Mouse (Mus musculus) macrophage (primary cell): ENCODE results near the gene Gpr87. TPM values are rescaled to one million over a fixed set of nuclear protein-coding genes. Genes with fewer than 3 reads are reported as not detected.
A peak's percentile ranks its signal among the peaks of the same experiment; 100 is the strongest.

Experiments used
- H3K27ac ChIP-seq: fragments of 350-480 bp; formaldehyde crosslinking; 2 replicates; pipeline ENCODE4 v1.9.0; 2021
- H3K36me3 ChIP-seq: fragments of 350-480 bp; formaldehyde crosslinking; 2 replicates; pipeline ENCODE4 v1.9.0; 2021; ENCODE audit errors: inconsistent target
- H3K4me3 ChIP-seq: fragments of 350-480 bp; formaldehyde crosslinking; 2 replicates; pipeline ENCODE4 v1.9.0; 2021; ENCODE audit errors: inconsistent target
- H3K79me2 ChIP-seq: fragments of 350-480 bp; formaldehyde crosslinking; 2 replicates; pipeline ENCODE4 v1.9.0; 2021; ENCODE audit errors: inconsistent target
- WGBS: methylation state at CpG from one replicate; pipeline ENCODE4 v1.1.7; 2026; ENCODE audit warnings: inconsistent platforms; ENCODE audit not compliant: missing documents; 5-methylcytosine and 5-hydroxymethylcytosine counted together
- polyA plus RNA-seq: library from polyadenylated mRNA; stranded (reverse); fragments of 250-400 nt; gene quantifications from 3 replicates; pipeline ENCODE4 v1.2.4, GENCODE M21; 2018; ENCODE audit warnings: inconsistent platforms
- total RNA-seq, 78 experiments: library from RNA; depleted of rRNA; stranded (reverse); fragments of 250-400 nt; gene quantifications; 1 replicate in 9 of 78; 2 replicates in 24 of 78; 3 replicates in 43 of 78; 4 replicates in 2 of 78; pipeline ENCODE4 v1.2.4; 2018; ENCODE audit warnings: inconsistent platforms in 56 of 78

Gene Gpr87
- total RNA-seq (2018; cell fraction: chromatin; rRNA removed): not detected
- not detected for total RNA-seq (2018; cell fraction: cytosol; rRNA removed)
- total RNA-seq (2018; cell fraction: nucleus; rRNA removed): not detected
- not detected in 3 replicates for polyA plus RNA-seq

GRCm38 (mm10) chr3:59194938-59195337 lies at the start of gene Gpr87:
Gpr87 (minus strand) TSS chr3:59195104.
- no peak within 1 kb of the TSS for H3K27ac ChIP-seq
- 91% methylated on average over 7 of the region's 7 CpGs for WGBS
- no peaks in the 10 kb centered on the region for H3K36me3 ChIP-seq
- H3K79me2 ChIP-seq: no peaks in the 10 kb centered on the region
- H3K4me3 ChIP-seq: no peak within 1 kb of the TSS

GRCm38 (mm10) chr3:59243384-59243783 lies 48.5 kb upstream of the Gpr87 start:
- H3K36me3 ChIP-seq: no peaks in the 10 kb centered on the region
- 95% methylated on average over 6 of the region's 6 CpGs for WGBS
- no peaks in the 10 kb centered on the region for H3K79me2 ChIP-seq
- H3K27ac ChIP-seq: no peak overlapping the region
- H3K4me3 ChIP-seq: no peak overlapping the region

GRCm38 (mm10) chr3:59234878-59235277 lies 40.0 kb upstream of the Gpr87 start:
- no peaks in the 10 kb centered on the region for H3K36me3 ChIP-seq
- H3K4me3 ChIP-seq: no peak overlapping the region
- peak overlapping the region; percentile 7; the same call in 1 of the 2 replicates for H3K27ac ChIP-seq
- WGBS: 14% methylated on average over 5 of the region's 5 CpGs
- no peaks in the 10 kb centered on the region for H3K79me2 ChIP-seq

GRCm38 (mm10) chr3:59230912-59231311 lies 36.0 kb upstream of the Gpr87 start:
- H3K4me3 ChIP-seq: no peak overlapping the region
- no peaks in the 10 kb centered on the region for H3K36me3 ChIP-seq
- 93% methylated on average over 3 of the region's 3 CpGs for WGBS
- no peaks in the 10 kb centered on the region for H3K79me2 ChIP-seq
- H3K27ac ChIP-seq: peak overlapping the region; percentile 91

GRCm38 (mm10) chr3:59228730-59229551 lies 34.0 kb upstream of the Gpr87 start:
- WGBS: 4% methylated on average over 10 of the region's 10 CpGs
- no peak overlapping the region for H3K4me3 ChIP-seq
- H3K79me2 ChIP-seq: no peaks in the 10 kb centered on the region
- H3K27ac ChIP-seq: peak overlapping the region; percentile 91
- H3K36me3 ChIP-seq: no peaks in the 10 kb centered on the region

GRCm38 (mm10) chr3:59227696-59228095 lies 32.8 kb upstream of the Gpr87 start:
- Histone ChIP-seq H3K4me3 (no peak overlapping the region), H3K79me2 (no peaks in the 10 kb centered on the region), H3K27ac (peak overlapping the region; percentile 91), H3K36me3 (no peaks in the 10 kb centered on the region)
- 91% methylated on average over 9 of the region's 9 CpGs for WGBS

GRCm38 (mm10) chr3:59225411-59225810 lies 30.5 kb upstream of the Gpr87 start:
- Histone ChIP-seq H3K27ac (no peak overlapping the region), H3K4me3 (no peak overlapping the region), H3K36me3 (no peaks in the 10 kb centered on the region), H3K79me2 (no peaks in the 10 kb centered on the region)

GRCm38 (mm10) chr3:59222303-59222702 lies 27.4 kb upstream of the Gpr87 start:
- Histone ChIP-seq H3K79me2 (no peaks in the 10 kb centered on the region), H3K27ac (no peak overlapping the region), H3K4me3 (no peak overlapping the region), H3K36me3 (no peaks in the 10 kb centered on the region)
- WGBS: 81% methylated on average over 2 of the region's 2 CpGs

- H3K27ac ChIP-seq: no peak overlapping the region
- no peak overlapping the region for H3K4me3 ChIP-seq
- no peaks in the 10 kb centered on the region for H3K79me2 ChIP-seq
- WGBS: 72% methylated on average over 2 of the region's 2 CpGs
- no peaks in the 10 kb centered on the region for H3K36me3 ChIP-seq
Observed at GRCm38 (mm10) chr3:59219326-59219725, 24.4 kb upstream of the Gpr87 start.

GRCm38 (mm10) chr3:59217211-59217610 lies 22.3 kb upstream of the Gpr87 start:
- Histone ChIP-seq H3K4me3 (no peak overlapping the region), H3K27ac (no peak overlapping the region), H3K36me3 (no peaks in the 10 kb centered on the region), H3K79me2 (no peaks in the 10 kb centered on the region)
- 95% methylated on average over 10 of the region's 10 CpGs for WGBS

- Histone ChIP-seq H3K79me2 (peaks cover 26% of the 10 kb centered on the region; the same call in 1 of the 2 replicates), H3K36me3 (no peaks in the 10 kb centered on the region), H3K4me3 (no peak overlapping the region), H3K27ac (peak overlapping the region; percentile 97)
Observed at GRCm38 (mm10) chr3:59212404-59212803, 17.5 kb upstream of the Gpr87 start.

GRCm38 (mm10) chr3:59211784-59212183 lies 16.9 kb upstream of the Gpr87 start:
- Histone ChIP-seq H3K79me2 (peaks cover 26% of the 10 kb centered on the region; the same call in 1 of the 2 replicates), H3K27ac (peak overlapping the region; percentile 97), H3K36me3 (no peaks in the 10 kb centered on the region), H3K4me3 (no peak overlapping the region)
- 5% methylated on average over 8 of the region's 8 CpGs for WGBS

GRCm38 (mm10) chr3:59210727-59211126 lies 15.8 kb upstream of the Gpr87 start, which contains the start of gene P2ry13:
P2ry13 (minus strand) TSS chr3:59210882.
- peaks cover 26% of the 10 kb centered on the region; the same call in 1 of the 2 replicates for H3K79me2 ChIP-seq
- peak within 1 kb of the TSS; percentile 97 for H3K27ac ChIP-seq
- no peaks in the 10 kb centered on the region for H3K36me3 ChIP-seq
- 0% methylated on average over 6 of the region's 6 CpGs for WGBS
- peak within 1 kb of the TSS; percentile 20 for H3K4me3 ChIP-seq

- Histone ChIP-seq H3K79me2 (peaks cover 26% of the 10 kb centered on the region; the same call in 1 of the 2 replicates), H3K36me3 (no peaks in the 10 kb centered on the region), H3K27ac (peak overlapping the region; percentile 97), H3K4me3 (peak overlapping the region; percentile 20)
- whole genome bisulfite sequencing: 56% methylated on average over 8 of the region's 8 CpGs
Observed at GRCm38 (mm10) chr3:59210089-59210488, 15.2 kb upstream of the Gpr87 start.
